Mouse (Mus musculus): Measurements from ENCODE around the gene Cyth4. TPM values are rescaled to one million over a fixed set of nuclear protein-coding genes. Genes with fewer than 3 reads are reported as not detected.
A peak's percentile ranks its signal among the peaks of the same experiment; 100 is the strongest.

Gene Cyth4
- polyA plus RNA-seq, 1 experiment = 81.1 TPM

GRCm38 (mm10) chr15:78596504-78596903, 343 bp upstream of the Cyth4 start:
- Histone ChIP-seq H3K4me3 (ENCODE audit: control insufficient read depth, insufficient read depth, low read length) (peak overlapping the region; percentile 31; the same call in 1 of the 2 replicates), H3K27me3 (ENCODE audit: control insufficient read depth, insufficient read depth, low read length) (no peaks in the 10 kb centered on the region), H3K36me3 (ENCODE audit: control insufficient read depth, insufficient read depth, low read length) (no peaks in the 10 kb centered on the region), H3K27ac (ENCODE audit: control insufficient read depth, insufficient read depth, low read length) (peak overlapping the region; percentile 49; the same call in 1 of the 2 replicates), H3K4me1 (replicated peaks; ENCODE audit: control insufficient read depth, insufficient read depth, low read length) (peaks cover 77% of the 10 kb centered on the region)
- DNase-seq = no peak
- WGBS = 9% methylated on average over 6 of the region's 6 CpGs
- TF ChIP-seq CTCF (IDR thresholded peaks at IDR 0.05; ENCODE audit: borderline replicate concordance, control insufficient read depth, extremely low read depth, insufficient read depth, low read length, poor library complexity) = no peak
- TF ChIP-seq POLR2A (IDR thresholded peaks at IDR 0.05; ENCODE audit: control insufficient read depth, extremely low read depth, insufficient read depth, low read length, poor library complexity) = no peak

GRCm38 (mm10) chr15:78597729-78598128, 882 bp downstream of the Cyth4 start:
- Histone ChIP-seq H3K4me3 (ENCODE audit: control insufficient read depth, insufficient read depth, low read length) (peak overlapping the region; percentile 31), H3K36me3 (ENCODE audit: control insufficient read depth, insufficient read depth, low read length) (no peaks in the 10 kb centered on the region), H3K27ac (ENCODE audit: control insufficient read depth, insufficient read depth, low read length) (peak overlapping the region; percentile 55; the same call in 1 of the 2 replicates), H3K27me3 (ENCODE audit: control insufficient read depth, insufficient read depth, low read length) (no peaks in the 10 kb centered on the region), H3K4me1 (replicated peaks; ENCODE audit: control insufficient read depth, insufficient read depth, low read length) (peaks cover 74% of the 10 kb centered on the region)
- DNase-seq = peak; percentile 47
- TF ChIP-seq POLR2A (IDR thresholded peaks at IDR 0.05; ENCODE audit: control insufficient read depth, extremely low read depth, insufficient read depth, low read length, poor library complexity) (no peak), CTCF (IDR thresholded peaks at IDR 0.05; ENCODE audit: borderline replicate concordance, control insufficient read depth, extremely low read depth, insufficient read depth, low read length, poor library complexity) (no peak)
- 21% methylated on average over 4 of the region's 4 CpGs for WGBS

GRCm38 (mm10) chr15:78599124-78599523, 2.3 kb downstream of the Cyth4 start:
- Histone ChIP-seq H3K27ac (ENCODE audit: control insufficient read depth, insufficient read depth, low read length) (no peak overlapping the region), H3K4me3 (ENCODE audit: control insufficient read depth, insufficient read depth, low read length) (0 out of 2 replicates have a peak overlapping the region, but pooled peaks have one; percentile 3), H3K4me1 (replicated peaks; ENCODE audit: control insufficient read depth, insufficient read depth, low read length) (peaks cover 77% of the 10 kb centered on the region), H3K36me3 (ENCODE audit: control insufficient read depth, insufficient read depth, low read length) (0 out of 2 replicates have a peak, but pooled peaks cover 3% of the 10 kb centered on the region), H3K27me3 (ENCODE audit: control insufficient read depth, insufficient read depth, low read length) (no peaks in the 10 kb centered on the region)
- no peak for DNase-seq
- WGBS = 47% methylated on average over 6 of the region's 6 CpGs
- TF ChIP-seq POLR2A (IDR thresholded peaks at IDR 0.05; ENCODE audit: control insufficient read depth, extremely low read depth, insufficient read depth, low read length, poor library complexity) (no peak), CTCF (IDR thresholded peaks at IDR 0.05; ENCODE audit: borderline replicate concordance, control insufficient read depth, extremely low read depth, insufficient read depth, low read length, poor library complexity) (no peak)

GRCm38 (mm10) chr15:78599529-78600193, 2.8 kb downstream of the Cyth4 start:
- no peak for DNase-seq
- Histone ChIP-seq H3K27me3 (ENCODE audit: control insufficient read depth, insufficient read depth, low read length) (no peaks in the 10 kb centered on the region), H3K4me3 (ENCODE audit: control insufficient read depth, insufficient read depth, low read length) (0 out of 2 replicates have a peak overlapping the region, but pooled peaks have one; percentile 3), H3K27ac (ENCODE audit: control insufficient read depth, insufficient read depth, low read length) (no peak overlapping the region), H3K4me1 (replicated peaks; ENCODE audit: control insufficient read depth, insufficient read depth, low read length) (peaks cover 77% of the 10 kb centered on the region), H3K36me3 (ENCODE audit: control insufficient read depth, insufficient read depth, low read length) (0 out of 2 replicates have a peak, but pooled peaks cover 3% of the 10 kb centered on the region)
- no peak for TF ChIP-seq CTCF (IDR thresholded peaks at IDR 0.05; ENCODE audit: borderline replicate concordance, control insufficient read depth, extremely low read depth, insufficient read depth, low read length, poor library complexity)
- no peak for TF ChIP-seq POLR2A (IDR thresholded peaks at IDR 0.05; ENCODE audit: control insufficient read depth, extremely low read depth, insufficient read depth, low read length, poor library complexity)
- 90% methylated on average over 13 of the region's 13 CpGs for WGBS

- Histone ChIP-seq H3K27ac (ENCODE audit: control insufficient read depth, insufficient read depth, low read length) (no peak overlapping the region), H3K4me3 (ENCODE audit: control insufficient read depth, insufficient read depth, low read length) (no peak overlapping the region), H3K36me3 (ENCODE audit: control insufficient read depth, insufficient read depth, low read length) (0 out of 2 replicates have a peak, but pooled peaks cover 3% of the 10 kb centered on the region), H3K27me3 (ENCODE audit: control insufficient read depth, insufficient read depth, low read length) (no peaks in the 10 kb centered on the region), H3K4me1 (replicated peaks; ENCODE audit: control insufficient read depth, insufficient read depth, low read length) (peaks cover 80% of the 10 kb centered on the region)
- no peak for TF ChIP-seq POLR2A (IDR thresholded peaks at IDR 0.05; ENCODE audit: control insufficient read depth, extremely low read depth, insufficient read depth, low read length, poor library complexity)
- no peak for TF ChIP-seq CTCF (IDR thresholded peaks at IDR 0.05; ENCODE audit: borderline replicate concordance, control insufficient read depth, extremely low read depth, insufficient read depth, low read length, poor library complexity)
- no peak for DNase-seq
- WGBS = 64% methylated on average over 6 of the region's 6 CpGs
These were observed 4.3 kb downstream of the Cyth4 start for GRCm38 (mm10) chr15:78601180-78601579.

- peaks cover 78% of the 10 kb centered on the region for H3K4me1 ChIP-seq (replicated peaks; ENCODE audit: control insufficient read depth, insufficient read depth, low read length)
- peak; percentile 53 for DNase-seq
- H3K36me3 ChIP-seq (ENCODE audit: control insufficient read depth, insufficient read depth, low read length) = 0 out of 2 replicates have a peak, but pooled peaks cover 3% of the 10 kb centered on the region
- TF ChIP-seq CTCF (IDR thresholded peaks at IDR 0.05; ENCODE audit: borderline replicate concordance, control insufficient read depth, extremely low read depth, insufficient read depth, low read length, poor library complexity) = no peak
- TF ChIP-seq POLR2A (IDR thresholded peaks at IDR 0.05; ENCODE audit: control insufficient read depth, extremely low read depth, insufficient read depth, low read length, poor library complexity) = no peak
- no peaks in the 10 kb centered on the region for H3K27me3 ChIP-seq (ENCODE audit: control insufficient read depth, insufficient read depth, low read length)
- WGBS = 32% methylated on average over 6 of the region's 6 CpGs
- H3K4me3 ChIP-seq (ENCODE audit: control insufficient read depth, insufficient read depth, low read length) = no peak overlapping the region
- peak overlapping the region; percentile 22; the same call in 1 of the 2 replicates for H3K27ac ChIP-seq (ENCODE audit: control insufficient read depth, insufficient read depth, low read length)
These were observed 7.4 kb downstream of the Cyth4 start for GRCm38 (mm10) chr15:78604255-78604654.
